Mouse (Mus musculus) cerebellum, adult 2 months (tissue): ENCODE results near the gene Rnase10.

Experiments
- CTCF ChIP-seq: fragments of 200-500 bp; IDR thresholded peaks from 2 replicates; pipeline ENCODE4 v1.5.1; 2011; ENCODE audit warnings: low read depth, mild to moderate bottlenecking, control low read depth, low read length, moderate library complexity, borderline replicate concordance; ENCODE audit not compliant: insufficient read depth
- POLR2A ChIP-seq: fragments of 200-500 bp; IDR thresholded peaks from 2 replicates; pipeline ENCODE4 v1.6.1; 2011; ENCODE audit warnings: low read length, control low read depth, borderline replicate concordance; ENCODE audit not compliant: insufficient read depth

DNA sequence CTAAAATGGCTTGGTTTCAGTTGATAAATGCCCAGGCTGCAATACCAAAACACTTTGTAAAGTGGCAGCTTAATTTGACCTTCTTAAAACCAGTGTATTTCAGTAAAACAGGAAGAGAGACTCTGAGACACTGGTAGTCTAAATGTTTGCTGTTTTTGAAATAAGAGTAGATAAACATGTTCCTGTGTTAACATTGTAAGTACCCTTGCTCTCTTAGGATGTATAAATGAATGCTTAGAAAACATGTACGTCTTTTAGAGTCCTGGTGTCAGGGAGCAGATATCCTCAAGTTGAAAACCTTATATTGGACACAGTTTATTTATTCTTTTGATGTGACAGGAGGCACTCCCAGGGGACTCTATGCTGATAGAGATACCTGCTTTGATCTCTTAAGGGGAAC lies 27.7 kb downstream of the Rnase10 start:
- TF ChIP-seq CTCF: no peak
- TF ChIP-seq POLR2A: no peak
